Mouse (Mus musculus): Measurements from ENCODE around the gene Cfdp1.

Gene Cfdp1

DNA sequence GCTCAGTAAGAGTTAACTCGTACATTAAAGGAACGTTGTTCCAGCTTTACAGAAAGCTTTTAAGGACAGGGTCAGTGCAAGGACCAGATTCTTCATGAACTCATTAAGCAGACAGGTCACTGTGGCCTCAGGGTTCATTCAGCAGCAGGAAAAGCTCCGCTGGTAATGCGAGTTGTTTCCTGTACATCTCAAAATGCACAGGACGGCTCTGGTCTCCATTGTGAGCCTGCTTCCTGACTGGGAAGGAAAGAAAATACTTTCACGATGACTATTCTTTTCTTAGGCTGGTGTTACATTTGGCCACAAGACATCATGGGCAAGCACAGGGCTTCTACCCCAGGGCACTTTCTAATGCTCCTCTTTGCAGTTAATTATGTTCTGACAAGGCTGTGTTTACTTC is 52.6 kb downstream of the Cfdp1 start:
- in situ Hi-C loops (cut with MboI, MseI), result no loop called here

DNA sequence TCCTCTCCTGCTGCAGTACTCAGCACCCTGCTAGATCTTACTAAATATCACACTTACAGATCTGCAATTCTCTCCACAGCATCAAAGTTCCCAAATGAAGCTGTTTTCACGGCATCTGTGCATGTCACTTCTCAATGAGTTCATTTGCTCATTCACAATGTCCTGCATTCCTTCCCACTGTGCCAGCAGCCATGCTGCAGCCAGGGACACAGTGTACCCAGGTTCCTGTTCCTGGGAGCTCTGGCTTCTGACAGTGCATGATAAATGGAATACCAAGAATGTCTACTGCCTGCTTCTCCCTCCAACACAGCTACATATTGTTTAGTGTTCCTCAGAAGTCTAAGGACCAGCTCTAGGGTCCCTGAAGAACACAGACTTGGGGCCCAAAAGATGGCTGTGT is 57.6 kb downstream of the Cfdp1 start:
- in situ Hi-C loops (cut with MboI, MseI), result no loop called here

DNA sequence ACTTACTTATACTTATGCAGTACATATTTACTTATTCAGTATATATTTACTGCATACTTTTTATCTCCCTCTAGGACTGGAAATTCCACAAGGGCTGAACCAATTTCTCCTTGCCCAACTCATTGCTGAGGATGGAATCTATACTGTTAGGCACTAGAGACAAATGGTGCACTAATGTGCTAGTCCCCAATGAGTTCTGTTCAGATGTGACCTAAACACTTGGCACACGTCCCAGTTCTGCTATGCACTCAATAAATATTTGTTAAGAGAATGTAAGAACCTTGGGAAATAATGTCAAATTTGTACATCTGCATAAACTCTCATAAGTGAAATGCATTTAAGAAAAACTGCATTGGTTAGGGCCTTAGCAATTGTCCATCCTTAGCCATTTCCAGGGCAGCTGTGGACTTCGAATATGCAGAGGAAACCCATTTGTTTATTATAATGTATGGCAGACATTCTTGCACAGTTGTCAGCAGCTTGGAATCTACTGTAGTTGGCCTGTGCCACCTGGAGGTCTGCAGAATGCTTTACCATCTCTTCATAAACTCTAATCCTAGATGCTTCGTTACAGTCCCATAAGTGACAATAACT is 60.7 kb downstream of the Cfdp1 start:
- in situ Hi-C loops (cut with MboI, MseI), result no loop called here

DNA sequence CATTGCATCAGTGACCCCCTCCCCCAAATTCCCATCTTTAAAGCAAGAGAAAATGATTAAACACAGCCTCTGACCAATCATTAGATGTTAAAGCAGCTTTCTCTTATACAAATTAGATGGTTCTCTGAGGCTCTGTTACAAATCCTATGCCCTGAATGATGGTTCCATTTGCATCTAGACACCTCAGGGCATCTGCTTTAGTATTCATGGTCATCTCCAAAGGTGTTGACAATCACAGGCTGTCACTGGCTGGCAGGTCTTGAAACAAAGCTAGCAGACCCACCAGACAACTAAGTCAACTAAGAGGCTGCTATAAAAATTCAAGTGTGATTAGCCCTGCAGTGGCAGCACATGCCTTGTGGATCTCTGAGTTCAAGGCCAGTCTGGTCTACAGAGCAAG is 64.5 kb downstream of the Cfdp1 start:
- in situ Hi-C loops (cut with MboI, MseI), result no loop called here

DNA sequence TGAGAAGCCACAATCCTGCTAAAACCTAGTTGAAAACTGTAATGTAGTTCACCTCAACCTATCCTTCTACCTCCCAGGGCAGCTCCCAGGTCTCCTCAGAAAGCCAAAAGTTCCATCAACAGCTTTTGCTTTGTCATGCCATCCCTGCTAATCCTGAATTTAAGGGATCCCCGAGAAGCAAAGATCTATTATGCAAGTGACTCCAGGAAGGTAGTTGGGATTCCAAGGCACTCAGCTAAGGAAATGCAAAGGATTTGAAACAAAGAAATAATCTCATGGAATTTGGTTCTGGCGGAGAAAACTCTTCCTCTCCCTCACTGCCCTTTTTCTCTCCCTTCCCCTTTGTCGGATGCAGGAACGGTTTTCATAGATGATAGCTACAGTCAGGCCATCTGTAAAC is 64.9 kb downstream of the Cfdp1 start:
- in situ Hi-C loops (cut with MboI, MseI), result no loop called here

DNA sequence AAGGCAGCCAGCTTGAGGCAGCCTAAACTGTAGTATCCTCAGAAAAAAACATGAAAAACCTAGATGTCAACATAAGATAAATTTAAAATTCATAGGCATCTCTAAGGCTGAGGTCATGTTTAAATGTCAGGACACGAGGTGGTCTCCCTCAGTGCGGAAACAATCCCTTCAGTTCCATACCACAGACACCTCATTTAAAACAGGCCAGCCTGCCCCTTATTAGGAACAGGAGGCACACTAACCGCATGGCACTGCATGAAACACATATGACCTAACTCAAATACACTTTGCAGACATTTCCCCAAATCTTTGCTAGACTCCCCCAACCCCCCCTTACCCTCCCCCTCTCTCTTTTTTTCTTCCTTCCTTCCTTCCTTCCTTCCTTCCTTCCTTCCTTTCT is 65.6 kb downstream of the Cfdp1 start:
- in situ Hi-C loops (cut with MboI, MseI), result no loop called here

DNA sequence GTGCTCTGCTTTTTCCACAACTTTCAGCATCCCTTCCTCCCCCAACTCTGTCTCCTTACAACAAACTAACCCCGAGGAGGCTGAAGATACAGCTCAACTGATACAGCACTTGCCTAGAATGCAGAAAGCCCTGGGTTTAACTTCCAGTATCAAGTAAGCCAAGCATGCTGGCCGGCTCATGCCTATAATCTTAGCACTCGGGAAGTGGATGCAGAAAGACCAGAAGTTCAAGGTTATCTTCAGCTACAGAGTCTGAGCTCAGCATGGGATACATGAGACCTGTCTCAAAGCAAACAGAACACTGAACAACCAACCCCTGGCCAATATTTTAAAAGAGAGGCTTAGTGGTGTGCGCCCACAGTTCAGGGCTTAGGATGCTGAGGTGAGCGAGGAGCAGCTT is 66.0 kb downstream of the Cfdp1 start:
- in situ Hi-C loops (cut with MboI, MseI), result no loop called here

DNA sequence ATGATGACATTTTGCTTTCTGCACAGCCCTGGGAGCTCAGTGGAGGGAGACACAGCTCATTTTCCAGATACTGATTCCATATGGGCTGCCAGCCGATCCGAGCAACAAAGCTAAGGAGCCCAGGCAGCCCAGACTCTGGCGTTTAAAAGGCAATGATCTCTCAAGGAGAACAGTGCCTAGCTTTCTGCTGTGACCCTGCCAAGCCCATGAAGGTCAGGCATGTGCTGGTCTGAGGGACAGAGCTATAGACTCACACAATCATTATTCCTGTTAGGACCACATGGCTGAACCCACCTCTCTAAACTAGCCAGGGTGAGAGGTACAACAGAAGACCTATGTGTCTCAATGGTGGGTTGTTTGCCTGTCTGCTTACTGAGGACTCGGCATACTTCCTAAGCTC is 66.4 kb downstream of the Cfdp1 start:
- in situ Hi-C loops (cut with MboI, MseI), result no loop called here

DNA sequence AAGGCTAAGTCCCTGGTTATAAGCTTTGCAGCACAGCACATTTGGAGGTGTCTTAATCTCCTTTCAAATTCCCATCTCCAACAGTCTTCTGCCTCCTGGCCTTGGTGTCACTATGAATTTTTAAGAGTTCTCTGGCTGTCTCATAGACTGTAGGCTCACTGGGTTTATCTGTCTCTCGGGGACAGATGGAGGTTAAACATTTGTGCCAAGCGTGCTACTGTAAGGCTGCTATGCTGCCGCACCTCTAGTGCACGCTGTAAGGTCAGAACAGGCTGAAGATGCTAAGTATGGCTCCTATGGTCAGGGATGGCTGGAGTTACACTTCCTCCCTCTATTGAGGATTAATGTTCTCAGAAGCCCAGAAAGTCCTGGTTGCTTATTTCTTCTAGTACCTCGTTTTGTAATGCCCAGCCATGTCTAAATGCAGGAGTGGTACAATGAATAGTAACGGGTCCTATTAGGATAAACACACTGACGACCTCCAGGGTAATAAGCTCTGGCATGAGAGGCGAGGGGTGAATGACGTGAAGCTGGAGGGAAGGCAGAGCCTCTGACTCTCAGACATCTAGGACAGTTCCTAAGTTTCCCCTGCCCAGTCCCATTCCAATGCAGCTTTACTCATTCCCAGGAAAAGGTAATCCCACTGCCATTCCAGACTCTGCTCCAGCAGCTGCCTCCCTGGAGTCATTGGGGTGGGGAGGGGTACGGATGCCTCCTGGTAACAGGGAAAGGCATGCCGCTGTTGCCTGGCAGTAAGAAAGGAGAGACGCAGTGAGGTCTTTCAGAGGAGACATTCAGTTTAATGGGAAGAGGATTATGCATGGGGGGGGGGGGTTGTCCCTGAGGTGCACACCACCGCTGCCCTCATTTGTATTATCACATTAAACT is 67.1 kb downstream of the Cfdp1 start:
- in situ Hi-C loops (cut with MboI, MseI), result no loop called here

DNA sequence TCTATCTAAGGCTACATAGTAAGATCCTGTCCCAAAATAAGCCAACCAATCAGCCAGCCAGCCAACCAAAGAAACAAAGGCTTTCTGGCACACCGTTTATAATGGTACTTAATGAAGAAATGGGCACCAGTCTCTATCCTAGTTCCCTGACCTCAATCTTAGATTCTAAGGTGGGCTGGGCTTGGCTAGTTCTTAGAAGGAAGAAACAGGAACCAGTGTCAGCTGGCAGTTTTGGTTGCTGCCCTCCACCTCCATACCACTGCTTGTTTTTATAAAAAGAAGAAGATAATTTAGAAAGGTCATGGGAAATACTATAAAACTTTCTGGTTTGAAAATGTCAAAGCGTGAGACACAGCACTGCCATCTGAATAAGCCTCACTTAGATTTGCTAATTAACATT is 68.0 kb downstream of the Cfdp1 start:
- in situ Hi-C loops (cut with MboI, MseI), result no loop called here

DNA sequence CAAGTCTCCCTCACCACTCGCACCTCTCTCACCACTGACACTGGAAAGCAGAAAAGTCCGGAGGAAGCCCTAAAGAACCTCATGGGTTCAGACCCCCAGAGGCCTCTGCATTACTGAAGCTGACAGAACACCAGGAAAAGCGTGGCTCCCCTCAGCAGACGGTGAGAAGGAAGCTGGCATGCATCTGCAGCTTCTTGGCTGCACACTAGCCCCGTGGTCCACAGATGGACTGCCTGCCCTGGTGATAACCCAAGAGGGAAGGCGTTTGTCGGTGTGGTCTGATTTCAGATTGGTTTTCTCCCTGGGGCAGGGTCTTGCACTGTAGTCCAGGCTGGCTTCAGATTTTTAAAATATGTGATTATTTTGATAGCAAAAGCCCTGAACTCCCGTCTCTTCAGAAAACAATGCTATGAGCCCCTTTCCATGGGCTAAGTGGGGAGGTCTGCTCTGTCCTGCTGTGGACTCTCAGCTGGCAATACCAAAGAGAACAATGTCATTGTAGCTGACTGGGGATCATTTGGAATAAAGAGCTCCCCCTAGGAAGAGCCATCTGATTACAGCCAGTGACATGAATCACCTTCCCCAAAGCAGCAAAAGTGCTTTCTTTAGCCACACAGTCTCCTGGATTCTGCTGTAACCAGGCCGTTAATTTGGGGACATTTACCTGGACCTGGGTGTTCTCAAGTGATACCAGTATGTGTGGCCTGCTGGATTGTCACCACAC is 71.3 kb downstream of the Cfdp1 start:
- in situ Hi-C loops (cut with MboI, MseI), result no loop called here

DNA sequence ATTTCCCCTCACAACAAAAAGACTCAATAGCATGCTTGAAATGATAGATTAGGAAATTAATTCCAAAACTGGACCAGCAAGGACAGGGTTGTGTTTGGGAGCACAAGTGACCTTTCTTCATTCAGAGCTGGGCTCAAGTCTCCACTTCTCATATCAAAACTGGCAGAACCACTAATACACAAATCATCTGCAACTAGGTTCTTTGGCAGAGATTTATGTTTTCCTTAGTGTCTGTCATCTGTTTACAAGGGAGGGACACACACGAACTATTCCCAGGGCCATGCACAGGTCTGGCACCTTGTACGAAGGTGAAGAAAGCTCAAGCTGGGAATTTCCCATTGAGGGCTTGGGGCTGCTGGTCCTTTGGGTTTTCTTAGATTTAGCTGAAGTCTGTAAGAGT is 71.9 kb downstream of the Cfdp1 start:
- in situ Hi-C loops (cut with MboI, MseI), result no loop called here

DNA sequence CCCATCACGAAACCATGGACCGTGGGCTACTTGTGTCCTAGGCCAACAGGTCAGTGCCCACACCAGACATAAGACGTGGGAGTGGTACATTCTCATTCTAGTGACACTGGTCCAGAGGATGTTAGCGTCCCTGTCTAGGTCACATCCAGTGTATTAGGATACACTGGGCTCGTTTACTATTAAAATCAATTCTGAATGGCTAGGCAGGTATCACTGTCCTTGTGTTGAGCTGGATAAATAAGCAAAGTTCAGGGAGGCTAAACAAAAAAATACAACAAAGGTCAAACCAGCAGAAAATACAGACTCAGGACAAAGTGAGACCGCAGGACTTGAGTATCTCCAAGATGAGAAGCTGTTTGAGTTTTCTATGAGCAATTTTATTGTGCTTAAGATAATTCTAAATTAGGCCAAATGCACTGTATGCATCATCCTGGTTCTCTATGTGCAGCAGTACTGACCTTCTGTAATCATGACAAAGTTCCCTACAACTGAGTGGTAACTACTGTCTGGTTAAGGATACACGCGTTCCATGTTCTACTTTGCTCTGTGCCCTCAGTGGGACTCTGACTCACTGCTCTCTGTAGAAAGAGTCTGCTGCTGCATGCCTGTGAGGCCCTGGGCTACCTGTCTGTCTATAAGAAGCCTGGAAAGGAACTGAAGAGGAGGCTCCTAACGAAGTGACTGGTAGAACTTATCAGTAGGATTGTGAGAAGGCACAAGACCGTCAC is 73.2 kb downstream of the Cfdp1 start:
- in situ Hi-C loops (cut with MboI, MseI), result no loop called here

DNA sequence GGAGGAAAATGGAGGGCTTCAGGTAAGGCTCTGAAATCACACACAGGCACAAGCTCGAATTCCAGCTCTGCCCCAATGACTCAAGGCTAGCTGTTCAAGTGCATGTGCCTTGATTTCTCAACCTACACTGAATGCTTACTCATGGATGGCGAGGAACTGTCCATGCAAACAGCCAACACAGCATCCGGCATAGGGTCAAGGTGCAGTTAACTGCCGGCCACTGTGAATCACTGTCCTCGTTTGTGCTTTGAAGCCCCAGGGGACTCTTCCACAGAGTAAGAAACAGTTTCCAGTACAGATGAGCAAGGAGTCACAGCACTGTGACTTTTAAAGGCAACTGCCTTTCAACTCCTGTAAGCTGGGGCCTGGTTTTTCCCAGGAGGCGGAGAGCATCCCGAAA is 74.4 kb downstream of the Cfdp1 start:
- in situ Hi-C loops (cut with MboI, MseI), result no loop called here

DNA sequence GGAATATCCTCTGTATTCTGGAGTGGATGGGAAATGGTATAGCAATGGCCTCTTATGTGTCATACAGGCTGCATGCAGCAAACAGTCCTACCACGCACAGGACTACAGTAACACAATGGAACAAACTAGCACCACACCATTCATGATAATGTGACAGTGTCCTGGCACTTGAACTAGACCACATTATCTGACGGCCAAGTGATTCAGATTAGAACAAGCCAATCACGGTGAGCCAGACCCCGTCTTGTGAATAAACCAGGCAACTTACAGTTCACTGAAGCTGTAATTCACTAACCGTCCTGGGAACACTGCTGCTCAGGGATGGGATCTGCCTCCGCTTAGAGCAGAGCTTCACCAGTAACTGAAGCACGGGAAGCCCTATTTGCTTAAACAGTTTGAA is 75.3 kb downstream of the Cfdp1 start:
- in situ Hi-C loops (cut with MboI, MseI), result no loop called here

DNA sequence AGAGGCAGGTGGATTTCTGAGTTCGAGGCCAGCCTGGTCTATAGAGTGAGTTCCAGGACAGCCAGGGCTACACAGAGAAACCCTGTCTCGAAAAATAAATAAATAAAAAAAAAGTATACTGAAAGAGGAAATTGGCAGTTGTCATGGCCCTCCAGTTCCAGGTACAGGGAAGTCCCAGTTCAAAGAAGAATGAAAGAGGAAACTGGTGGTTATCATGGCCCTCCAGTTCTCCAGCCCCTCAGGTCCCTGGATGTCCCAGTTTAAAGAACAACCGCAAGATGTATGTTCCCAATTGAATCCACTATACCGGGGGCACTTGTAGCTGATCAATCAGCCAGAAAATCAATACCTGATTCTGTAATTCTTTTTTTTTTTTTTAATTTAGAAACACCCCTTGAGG is 77.6 kb downstream of the Cfdp1 start:
- in situ Hi-C loops (cut with MboI, MseI), result no loop called here

DNA sequence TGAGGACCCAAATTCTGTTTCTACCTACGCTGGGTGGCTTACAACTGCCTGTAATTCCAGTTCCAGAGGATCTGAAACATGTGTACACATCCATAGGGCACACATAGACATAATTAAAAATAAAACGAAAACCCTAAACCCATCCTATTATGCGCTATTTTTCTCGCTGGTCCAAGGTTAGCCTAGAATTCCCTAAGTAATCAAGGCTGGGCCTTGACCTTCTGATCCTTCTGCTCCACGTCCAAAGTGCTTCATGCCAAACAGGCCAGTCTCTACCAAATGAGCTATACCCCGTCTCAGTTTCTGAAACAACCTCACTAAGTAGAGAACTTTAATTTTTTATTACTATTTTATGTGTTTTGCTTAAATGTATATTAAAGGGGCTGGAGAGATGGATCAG is 78.3 kb downstream of the Cfdp1 start:
- in situ Hi-C loops (cut with MboI, MseI), result no loop called here

DNA sequence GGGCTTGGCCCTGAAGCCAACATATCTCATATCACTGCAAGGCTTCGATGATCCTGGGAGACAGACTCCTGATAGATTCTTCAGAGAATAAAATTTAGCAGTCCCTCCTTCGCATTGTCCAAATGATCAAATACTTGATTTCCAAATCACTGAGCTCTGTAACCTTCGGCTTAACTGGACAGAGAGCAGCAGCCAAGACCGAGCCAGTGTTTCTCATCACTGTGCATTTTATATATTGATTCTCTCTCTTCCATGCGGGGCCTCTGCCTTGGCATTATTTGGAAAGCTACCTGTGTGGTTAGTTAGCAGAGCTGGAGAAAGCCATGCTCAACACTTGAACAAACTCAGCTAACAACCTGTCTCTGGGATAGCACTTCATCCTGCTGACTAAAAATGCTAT is 80.6 kb downstream of the Cfdp1 start:
- in situ Hi-C loops (cut with MboI, MseI), result no loop called here

DNA sequence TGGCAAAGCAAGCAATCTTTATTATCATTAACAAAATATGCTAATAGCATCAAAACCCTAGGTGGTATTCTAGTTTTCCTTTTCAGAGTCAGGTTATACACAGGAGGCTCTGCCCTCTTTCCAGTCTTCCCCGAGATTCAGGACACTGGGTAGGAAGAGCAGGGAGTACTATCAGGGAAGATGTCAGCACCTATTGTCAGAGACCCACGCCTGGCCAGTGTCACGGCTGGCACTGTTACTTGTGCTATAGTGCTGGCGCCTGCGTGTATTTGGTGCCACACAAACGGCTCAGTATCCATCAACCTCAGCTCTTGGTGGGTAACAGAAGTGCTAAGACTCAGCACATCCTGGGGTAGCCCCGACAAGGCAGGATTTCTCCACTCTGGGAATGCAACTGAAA is 81.0 kb downstream of the Cfdp1 start:
- in situ Hi-C loops (cut with MboI, MseI), result no loop called here

DNA sequence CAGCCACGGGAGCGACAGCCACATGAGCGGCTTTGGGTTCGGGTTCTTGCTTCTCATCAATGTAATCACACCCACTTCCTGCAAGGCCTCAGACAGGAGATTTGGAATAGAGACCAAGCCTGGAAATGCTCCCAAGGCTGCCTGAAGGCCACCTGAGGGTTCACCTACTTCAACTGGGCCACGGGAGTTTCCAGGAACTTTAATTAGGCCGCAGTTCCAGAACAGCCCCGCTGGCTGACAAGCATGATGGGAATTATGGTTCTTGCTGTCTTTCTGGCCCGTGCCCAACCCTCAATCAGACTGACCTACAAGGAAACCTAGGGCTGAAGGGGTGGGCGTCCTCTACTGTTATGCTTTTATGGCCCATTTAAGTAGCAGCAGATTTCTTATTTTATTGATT is 82.0 kb downstream of the Cfdp1 start:
- in situ Hi-C loops (cut with MboI, MseI), result no loop called here

DNA sequence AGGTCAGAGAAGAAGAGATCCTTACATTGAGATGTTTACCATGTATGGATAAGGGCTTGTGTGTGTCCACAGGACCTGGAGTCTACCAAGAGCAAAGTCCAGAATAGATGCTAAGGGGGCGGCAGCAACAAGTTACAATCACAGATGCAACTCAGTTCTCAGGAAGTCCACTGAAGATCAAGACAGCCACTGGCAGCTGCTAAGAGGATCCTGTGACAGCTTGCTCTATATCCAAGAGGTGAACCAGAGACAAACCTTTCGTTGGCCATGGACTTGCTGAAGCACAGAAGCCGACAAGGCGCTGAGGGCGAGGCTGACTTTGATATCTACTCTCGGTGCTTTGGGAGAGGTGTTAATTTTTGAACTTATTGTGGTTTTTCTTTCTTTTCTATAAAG is 82.5 kb downstream of the Cfdp1 start:
- in situ Hi-C loops (cut with MboI, MseI), result no loop called here

DNA sequence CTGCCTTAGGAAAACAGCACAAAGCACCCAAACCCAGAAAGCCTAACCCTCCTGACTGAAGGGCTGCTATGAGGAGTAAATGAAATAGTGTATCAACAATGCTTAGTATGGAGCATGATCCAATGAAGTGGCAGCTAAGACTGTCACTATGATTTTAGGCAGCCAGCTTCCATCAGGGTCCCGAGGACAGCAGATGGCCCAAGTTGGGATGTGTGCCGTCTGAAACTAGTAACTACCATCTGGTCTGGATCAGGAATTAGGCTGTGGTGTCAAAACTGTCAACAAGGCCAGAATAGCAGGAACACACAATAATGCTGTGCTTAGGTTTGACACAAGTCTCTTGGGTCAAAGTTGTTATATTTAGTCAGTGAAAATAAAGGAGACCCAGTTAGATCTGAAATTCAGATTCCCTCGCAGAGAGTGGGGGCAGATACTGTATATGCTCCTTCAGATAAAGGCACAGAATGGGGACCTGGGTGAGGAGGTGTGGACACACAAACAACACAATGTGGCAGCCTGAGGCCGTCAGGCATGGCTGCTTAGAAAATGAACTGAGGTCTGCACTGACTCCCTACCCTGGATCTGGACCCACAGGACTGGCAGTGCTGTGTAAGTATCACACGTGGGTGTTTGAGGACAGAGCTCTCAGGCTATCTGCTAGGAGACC is 83.0 kb downstream of the Cfdp1 start:
- in situ Hi-C loops (cut with MboI, MseI), result no loop called here
